Mouse (Mus musculus) adrenal gland, adult (tissue): Measurements from ENCODE around the gene Drd2.

ENCODE experiments used
- DNase-seq, 2 experiments: peaks; one replicate each; pipeline ENCODE4 v3.0.0; 2022 to 2023; ENCODE audit warnings: low spot score in 1 of 2; ENCODE audit not compliant: inconsistent age in 2 of 2

The Drd2 gene

GRCm38 (mm10) chr9:49340136-49341043, at the start of gene Drd2:
Drd2 (plus strand) TSS chr9:49340627.
- peak; percentile 52 to 73 for DNase-seq

- DNase-seq: no peak
Measured at GRCm38 (mm10) chr9:49295101-49295500, 45.3 kb upstream of the Drd2 start.

DNA sequence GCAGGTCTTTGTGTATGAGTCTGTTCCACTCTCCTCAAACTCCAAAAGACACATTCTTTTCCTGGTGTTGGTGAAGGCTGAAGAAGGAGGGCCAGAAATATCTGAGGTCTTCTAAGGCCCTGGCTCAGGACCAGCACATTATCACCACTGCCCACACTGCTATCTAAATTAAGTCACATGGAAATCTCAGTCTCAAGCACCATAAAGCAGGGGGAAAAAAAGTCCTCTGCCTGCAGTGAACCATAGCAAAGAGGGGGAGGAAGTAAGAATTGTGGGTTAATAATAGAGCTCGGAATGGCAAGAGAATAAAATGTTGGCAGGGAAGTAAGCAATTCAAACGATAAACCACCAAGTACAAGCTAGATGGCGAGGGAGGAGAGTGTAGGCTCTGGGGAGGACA, 32.9 kb upstream of the Drd2 start:
- DNase-seq: no peak

GRCm38 (mm10) chr9:49310821-49311220, 29.6 kb upstream of the Drd2 start:
- DNase-seq: no peak

DNA sequence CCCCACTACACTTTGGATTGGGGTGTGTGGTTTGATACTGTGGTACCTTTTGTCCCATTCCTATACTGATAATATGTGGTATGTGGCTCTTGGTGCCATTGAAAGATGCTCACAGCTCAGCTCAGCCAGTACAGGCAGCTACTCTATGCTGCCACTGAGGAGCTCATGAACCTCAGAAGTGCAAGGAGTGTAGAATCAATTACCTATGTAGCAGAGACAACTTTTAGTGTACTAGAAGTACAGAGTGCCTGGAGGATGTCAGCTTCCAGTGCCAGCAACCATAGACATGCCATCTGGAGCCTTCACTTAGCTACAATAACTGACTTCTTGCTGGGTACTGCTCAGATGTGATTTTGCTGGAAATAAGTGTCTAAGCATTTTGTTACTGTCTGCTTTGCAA, 21.8 kb upstream of the Drd2 start:
- no peak for DNase-seq

- peak; percentile 40 to 84 for DNase-seq
Measured at GRCm38 (mm10) chr9:49341044-49341365, 578 bp downstream of the Drd2 start.

GRCm38 (mm10) chr9:49365763-49366162, 25.3 kb downstream of the Drd2 start:
- DNase-seq: no peak

DNA sequence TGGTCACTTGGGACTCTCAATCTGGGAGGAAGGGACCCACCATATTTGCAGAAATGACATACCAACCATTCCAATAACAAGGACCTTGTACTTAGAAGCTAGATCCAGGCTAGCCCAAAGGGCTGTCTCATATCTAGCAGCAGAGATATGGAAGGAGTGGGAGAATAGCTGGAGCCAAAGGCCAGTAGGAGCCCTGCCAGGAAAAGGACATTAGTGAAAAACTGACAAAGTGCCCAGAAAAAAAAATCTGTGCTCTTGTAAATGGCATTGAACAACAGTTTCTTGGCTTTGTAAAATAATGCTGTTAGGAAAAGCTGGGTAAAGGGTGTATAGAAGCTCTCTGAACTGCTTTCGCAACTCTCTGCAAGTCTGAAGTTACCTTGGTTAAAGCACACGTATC, 33.5 kb downstream of the Drd2 start:
- DNase-seq: peak; percentile 10 to 77

GRCm38 (mm10) chr9:49379962-49380361, 39.5 kb downstream of the Drd2 start:
- DNase-seq: no peak

- DNase-seq: peak in 1 of 2 experiments; percentile 54
Measured at GRCm38 (mm10) chr9:49384041-49384440, 43.6 kb downstream of the Drd2 start.

GRCm38 (mm10) chr9:49384855-49385254, 44.4 kb downstream of the Drd2 start:
- DNase-seq: peak in 1 of 2 experiments; percentile 78

- DNase-seq: peak in 1 of 2 experiments; percentile 28
Measured at GRCm38 (mm10) chr9:49385301-49385700, 44.9 kb downstream of the Drd2 start.

DNA sequence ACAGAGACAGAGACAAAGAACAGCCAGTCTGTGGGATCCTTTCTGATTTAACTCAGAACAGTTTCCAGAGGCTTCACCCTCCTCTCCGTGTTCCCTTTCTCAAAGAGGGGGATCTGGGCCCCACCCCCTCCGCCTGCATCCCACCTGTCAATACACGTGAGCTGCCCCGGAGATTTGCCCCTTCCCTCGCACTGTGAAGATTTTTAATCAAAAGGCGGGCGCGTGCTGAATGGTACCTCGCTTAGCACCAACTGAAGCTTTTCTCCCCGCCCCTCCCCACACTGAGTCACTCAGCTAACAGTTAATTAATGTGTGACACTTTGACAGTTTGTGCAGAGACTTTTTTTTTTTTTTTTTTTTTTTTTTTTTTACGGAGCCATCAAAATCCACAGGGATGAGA, 45.7 kb downstream of the Drd2 start:
- peak; percentile 29 to 75 for DNase-seq

- peak in 1 of 2 experiments; percentile 53 for DNase-seq
Measured at GRCm38 (mm10) chr9:49392242-49392641, 51.8 kb downstream of the Drd2 start.

GRCm38 (mm10) chr9:49396006-49396405, 55.6 kb downstream of the Drd2 start:
- no peak for DNase-seq

DNA sequence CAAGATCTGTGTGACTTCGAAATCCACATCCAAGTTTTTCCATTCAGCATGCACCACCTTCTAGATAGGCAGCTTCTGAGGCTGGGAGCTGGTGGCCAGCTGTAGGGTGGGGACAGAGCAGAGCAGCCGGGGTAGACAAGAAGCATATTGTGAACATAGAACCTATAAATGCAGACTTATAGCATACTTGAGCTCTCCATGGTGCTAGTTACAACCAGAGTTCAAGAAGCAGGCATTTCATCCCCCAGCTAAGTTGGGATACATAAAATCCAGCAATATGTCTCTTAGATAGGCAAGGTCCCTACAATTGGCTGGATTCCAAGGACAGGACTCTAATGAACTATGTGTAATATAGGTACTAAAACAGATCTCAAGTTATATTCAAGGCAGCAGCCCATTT, 63.3 kb downstream of the Drd2 start:
- no peak for DNase-seq

- no peak for DNase-seq
Measured at GRCm38 (mm10) chr9:49407028-49407427, 66.6 kb downstream of the Drd2 start.

DNA sequence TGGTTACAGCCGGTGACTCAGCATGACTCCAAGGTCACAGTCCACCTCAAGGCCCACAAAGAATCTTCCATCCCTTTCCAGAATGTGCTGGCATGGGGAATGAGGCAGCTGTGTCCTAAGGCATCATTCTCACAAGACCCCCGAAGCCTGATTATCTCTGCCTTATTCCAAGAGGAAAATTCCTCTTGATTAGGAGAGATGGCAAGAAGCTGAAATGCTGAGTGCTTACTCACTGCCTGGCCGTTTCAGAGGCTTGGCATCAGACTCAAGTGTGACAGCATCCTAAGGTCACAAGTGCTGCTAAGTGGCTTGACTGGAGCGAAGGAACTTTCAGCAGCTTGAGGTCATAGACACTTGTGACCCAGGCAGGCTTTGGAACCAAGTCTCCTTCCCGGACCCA, 70.2 kb downstream of the Drd2 start:
- DNase-seq: peak; percentile 23 to 75

DNA sequence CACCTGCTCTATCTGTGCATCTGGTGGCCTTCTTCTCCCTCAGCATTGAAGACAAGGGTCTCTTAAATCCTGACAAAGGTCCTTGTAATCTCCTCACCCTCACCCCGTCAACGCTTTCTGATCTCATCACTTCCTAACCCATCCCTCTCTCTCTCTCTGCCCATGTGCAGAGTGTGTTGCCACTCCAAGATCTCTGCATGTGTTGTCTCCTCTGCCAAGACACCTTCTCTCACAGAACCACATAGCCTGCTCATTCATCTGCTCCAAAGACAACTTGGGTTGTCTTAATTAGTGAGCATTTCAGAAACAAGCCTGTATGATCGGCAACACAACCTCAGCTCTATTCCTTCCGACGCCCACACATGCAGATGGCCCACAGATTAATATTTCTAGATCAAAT, 83.4 kb downstream of the Drd2 start:
- no peak for DNase-seq

DNA sequence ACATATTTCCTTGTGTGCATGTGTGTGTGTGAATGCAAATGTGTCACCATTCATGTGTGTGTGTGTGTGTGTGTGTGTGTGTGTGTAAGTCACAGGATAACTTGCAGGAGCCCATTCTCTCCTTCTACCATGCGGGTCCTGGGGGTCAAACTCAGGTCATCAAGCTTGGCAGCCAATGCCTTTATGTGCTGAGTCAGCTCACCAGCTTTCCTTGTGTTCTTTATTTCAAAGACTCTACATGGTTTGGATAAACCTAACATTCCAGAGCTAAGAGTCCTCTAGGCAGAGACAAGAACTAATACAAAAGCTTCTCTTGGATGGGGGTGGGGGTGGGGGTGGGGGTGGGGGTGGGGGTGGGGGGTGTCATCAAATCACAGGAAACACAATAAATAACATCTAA, 85.2 kb downstream of the Drd2 start:
- no peak for DNase-seq

GRCm38 (mm10) chr9:49426921-49427320, 86.5 kb downstream of the Drd2 start, which contains the start of gene Ankk1:
Ankk1 (minus strand) TSS chr9:49427021.
- no peak for DNase-seq

GRCm38 (mm10) chr9:49427478-49427877, 87.1 kb downstream of the Drd2 start:
- no peak for DNase-seq

- DNase-seq: no peak
Measured at GRCm38 (mm10) chr9:49442621-49443020, 102.2 kb downstream of the Drd2 start.
